In genomic region chr12:82170461-82171279, GRCm38 (mm10) we compare ENCODE assay signal across 8 mouse cellular contexts. TPM values are rescaled to one million over a fixed set of nuclear protein-coding genes. Genes with fewer than 3 reads are reported as not detected.
DNase-seq lines count a peak whose midpoint lies in the region; ATAC-seq and TF ChIP-seq lines count a peak whose summit lies in the region.

No protein-coding gene starts in this region.

- peak overlapping the region; percentile 90 for H3K4me3 ChIP-seq in liver, adult 2 months (ENCODE audit: insufficient read depth, low read depth, low read length)
- H3K4me3 ChIP-seq in forebrain, embryonic 15.5 days, result peak overlapping the region; percentile 86
- peak overlapping the region; percentile 92 for H3K4me3 ChIP-seq in kidney, embryonic 16.5 days (ENCODE audit: low read length)
- H3K4me3 ChIP-seq in midbrain, embryonic 12.5 days, result peak overlapping the region; percentile 91

- H3K79me2 ChIP-seq in liver, adult 2 months (ENCODE audit: control insufficient read depth, insufficient read depth, low read length), result peaks cover 16% of the 10 kb centered on the region; the same call in 1 of the 2 replicates

- intact Hi-C loops in left cerebral cortex, postnatal 14 days (cut with DNase I), result loop anchor here (5.0 kb wide), 2 partner anchors 73 to 297 kb away; no protein-coding TSS in a partner anchor

- H3K36me3 ChIP-seq in liver, adult 2 months (ENCODE audit: control insufficient read depth, insufficient read depth, low read length), result no peaks in the 10 kb centered on the region
- no peaks in the 10 kb centered on the region for H3K36me3 ChIP-seq in forebrain, embryonic 15.5 days
- H3K36me3 ChIP-seq in kidney, embryonic 16.5 days (ENCODE audit: insufficient read depth, low read length), result no peaks in the 10 kb centered on the region
- no peaks in the 10 kb centered on the region for H3K36me3 ChIP-seq in midbrain, embryonic 12.5 days

- peak overlapping the region; percentile 92 for H3K4me2 ChIP-seq in forebrain, embryonic 15.5 days (replicated peaks)
- peak overlapping the region; percentile 75 for H3K4me2 ChIP-seq in kidney, embryonic 16.5 days (replicated peaks; ENCODE audit: low read depth, low read length)
- H3K4me2 ChIP-seq in midbrain, embryonic 12.5 days (replicated peaks), result peak overlapping the region; percentile 87

- no peak for TF ChIP-seq CTCF in liver, adult 2 months (IDR thresholded peaks at IDR 0.05; ENCODE audit: low read depth, low read length)

- peak; percentile 38 for DNase-seq in liver, adult 2 months (ENCODE audit: extremely low read depth, low read depth, low spot score)
- DNase-seq in liver, result no peak
- DNase-seq in adrenal gland, adult 2 months, result peak; percentile 69
- DNase-seq in right cerebral cortex, postnatal 14 days, result no peak
- no peak for DNase-seq in left cerebral cortex, postnatal 14 days (ENCODE audit: low spot score in 2 of 2)

- WGBS in liver, adult 2 months, result 4% methylated on average over 29 of the region's 29 CpGs
- under 1% methylated on average over 29 of the region's 29 CpGs for WGBS in forebrain, embryonic 15.5 days
- under 1% methylated on average over 29 of the region's 29 CpGs for whole genome bisulfite sequencing in kidney, embryonic 16.5 days
- WGBS in midbrain, embryonic 12.5 days, result 2% methylated on average over 29 of the region's 29 CpGs

- H3K27ac ChIP-seq in liver, adult 2 months (replicated peaks; ENCODE audit: insufficient read depth, low read depth, low read length), result 0 out of 2 replicates have a peak overlapping the region, but pooled peaks have one; percentile 7
- peak overlapping the region; percentile 96 for H3K27ac ChIP-seq in forebrain, embryonic 15.5 days (replicated peaks)
- H3K27ac ChIP-seq in kidney, embryonic 16.5 days (ENCODE audit: low read length), result peak overlapping the region; percentile 94
- peak overlapping the region; percentile 96 for H3K27ac ChIP-seq in midbrain, embryonic 12.5 days (replicated peaks)

- no peaks in the 10 kb centered on the region for H3K27me3 ChIP-seq in liver, adult 2 months (ENCODE audit: control insufficient read depth, insufficient read depth, low read length)
- H3K27me3 ChIP-seq in forebrain, embryonic 15.5 days, result no peaks in the 10 kb centered on the region
- H3K27me3 ChIP-seq in kidney, embryonic 16.5 days (ENCODE audit: insufficient read depth, low read length), result peaks cover 2% of the 10 kb centered on the region; the same call in 1 of the 2 replicates
- H3K27me3 ChIP-seq in midbrain, embryonic 12.5 days, result no peaks in the 10 kb centered on the region

- no peak for TF ChIP-seq POLR2A in liver, adult 2 months (IDR thresholded peaks at IDR 0.05; ENCODE audit: extremely low read depth, insufficient read depth, low read length)

- H3K9ac ChIP-seq in liver, adult 2 months (ENCODE audit: low read depth, low read length), result peak overlapping the region; percentile 89
- H3K9ac ChIP-seq in forebrain, embryonic 15.5 days (replicated peaks), result peak overlapping the region; percentile 94
- peak overlapping the region; percentile 93 for H3K9ac ChIP-seq in kidney, embryonic 16.5 days (replicated peaks; ENCODE audit: low read length)
- H3K9ac ChIP-seq in midbrain, embryonic 12.5 days (replicated peaks), result peak overlapping the region; percentile 94

- ATAC-seq in forebrain, embryonic 15.5 days (replicated peaks), result no peak
- no peak for ATAC-seq in kidney, embryonic 16.5 days (ENCODE audit: low FRiP score, low TSS enrichment)
- ATAC-seq in midbrain, embryonic 12.5 days (ENCODE audit: low FRiP score, low read depth), result no peak

- H3K9me3 ChIP-seq in forebrain, embryonic 15.5 days, result no peaks in the 10 kb centered on the region
- no peaks in the 10 kb centered on the region for H3K9me3 ChIP-seq in kidney, embryonic 16.5 days (ENCODE audit: low read length)
- H3K9me3 ChIP-seq in midbrain, embryonic 12.5 days, result no peaks in the 10 kb centered on the region

- H3K4me1 ChIP-seq in liver, adult 2 months (ENCODE audit: control insufficient read depth, insufficient read depth, low read length), result peaks cover 6% of the 10 kb centered on the region; the same call in 1 of the 2 replicates
- peaks cover 41% of the 10 kb centered on the region for H3K4me1 ChIP-seq in forebrain, embryonic 15.5 days
- peaks cover 30% of the 10 kb centered on the region for H3K4me1 ChIP-seq in kidney, embryonic 16.5 days (ENCODE audit: insufficient read depth, low read length)
- peaks cover 46% of the 10 kb centered on the region for H3K4me1 ChIP-seq in midbrain, embryonic 12.5 days

RNA-seq across cellular contexts. Expression of gene Sipa1l1, which starts 1.6 kb away (rescaled TPM):
- total RNA-seq in liver, adult 2 months (2014; rRNA removed), result 13.7 and 17.6 TPM in 2 replicates
- polyA plus RNA-seq in liver, adult 2 months (2012; rRNA removed), result 9.7 and 10.3 TPM in 2 replicates
- total RNA-seq in adrenal gland, adult 2 months (2021), result 10 to 100 TPM; 25.1 to 29.7 TPM
- polyA plus RNA-seq in adrenal gland, adult 2 months (2012; rRNA removed), result 9.1 and 9.7 TPM in 2 replicates
- 24.1 and 25.6 TPM in 2 replicates for polyA plus RNA-seq in forebrain, embryonic 15.5 days (2015; fragmentation: Nextera tagmentation; extraction: Ambion mirVana)
- 37.3 and 42.3 TPM in 2 replicates for polyA plus RNA-seq in kidney, embryonic 16.5 days (2015; fragmentation: Nextera tagmentation; extraction: Ambion mirVana)
- 25.3 and 28.6 TPM in 2 replicates for polyA plus RNA-seq in midbrain, embryonic 12.5 days (2016; fragmentation: Nextera tagmentation; extraction: Ambion mirVana)
- total RNA-seq in left cerebral cortex, postnatal 14 days (2021), result 100 to 1,000 TPM; 169 to 183 TPM

Comparison
In these comparisons a context has a peak if more than half of its experiments do, and no peak if none do; other contexts are left out.
1. DNase-seq: peak in liver, adult 2 months (single experiment) and adrenal gland, adult 2 months (single experiment); none in liver (single experiment), right cerebral cortex, postnatal 14 days (single experiment) and left cerebral cortex, postnatal 14 days (0 of 2).
2. H3K27ac ChIP-seq: peak in every context shown above with its lines; median percentile 96 in forebrain, embryonic 15.5 days; 96 in midbrain, embryonic 12.5 days; 94 in kidney, embryonic 16.5 days; 7 in liver, adult 2 months.
3. Peak in every context shown above with its lines, with median percentiles within 50 percentile points of each other: H3K4me3 ChIP-seq, H3K9ac ChIP-seq and H3K4me2 ChIP-seq.